Mouse (Mus musculus): ENCODE measurements at regions not wholly inside any gene's neighbourhood (a gene's known extent, or its start where the extent isn't known, plus 50 kb on each side); places are given as distances from the start of the nearest gene placed in this dataset.
"Not testable (repeated sequence)": the region's sequence is repeated elsewhere in the genome, so short reads cannot be mapped to it uniquely, and the experiment has no call there.

- peak; percentile 54 for DNase-seq (ENCODE audit: low read depth)
Observed at GRCm38 (mm10) chr14:24386756-24387155, 93.7 kb downstream of the E330034G19Rik start.

GRCm38 (mm10) chr14:24391841-24392240 lies 95.0 kb downstream of the Polr3a start:
- not testable (repeated sequence) for DNase-seq (ENCODE audit: low read depth)

Measured in 416B (cell line).